Mouse (Mus musculus) liver, embryonic 15.5 days (tissue): ENCODE data around the gene Gab2. TPM values are rescaled to one million over a fixed set of nuclear protein-coding genes. Genes with fewer than 3 reads are reported as not detected.

ENCODE experiments used
- ATAC-seq: fragments of 200-750 bp; cut with Nextera tagmentation; 2 replicates; pipeline ENCODE4 v1.8.0; 2017; ENCODE audit warnings: moderate number of reproducible peaks, mild to moderate bottlenecking, moderate library complexity; ENCODE audit not compliant: insufficient read depth
- H3K27ac ChIP-seq: fragments of 300-500 bp; sonication (generic); replicated peaks from 2 replicates; pipeline ENCODE4 v1.5.1; 2015; ENCODE audit warnings: mild to moderate bottlenecking, inconsistent platforms
- H3K27me3 ChIP-seq: fragments of 300-500 bp; sonication (generic); 2 replicates; pipeline ENCODE4 v1.6.1; 2015; ENCODE audit warnings: mild to moderate bottlenecking, inconsistent platforms
- H3K36me3 ChIP-seq: fragments of 300-500 bp; sonication (generic); replicated peaks from 2 replicates; pipeline ENCODE4 v1.6.1; 2015; ENCODE audit warnings: moderate library complexity, mild to moderate bottlenecking, inconsistent platforms
- H3K4me1 ChIP-seq: fragments of 300-500 bp; sonication (generic); replicated peaks from 2 replicates; pipeline ENCODE4 v1.6.1; 2015; ENCODE audit warnings: inconsistent platforms
- H3K4me2 ChIP-seq: fragments of 300-500 bp; sonication (generic); 2 replicates; pipeline ENCODE4 v1.6.1; 2015; ENCODE audit warnings: moderate library complexity, mild to moderate bottlenecking, inconsistent platforms
- H3K4me3 ChIP-seq: fragments of 300-500 bp; sonication (generic); replicated peaks from 2 replicates; pipeline ENCODE4 v1.5.1; 2015; ENCODE audit warnings: mild to moderate bottlenecking, inconsistent platforms
- H3K9ac ChIP-seq: fragments of 300-500 bp; sonication (generic); 2 replicates; pipeline ENCODE4 v1.6.1; 2015; ENCODE audit warnings: moderate library complexity, mild to moderate bottlenecking, inconsistent platforms
- H3K9me3 ChIP-seq: fragments of 300-500 bp; sonication (generic); replicated peaks from 2 replicates; pipeline ENCODE4 v1.6.1; 2016; ENCODE audit warnings: inconsistent platforms
- WGBS: fragments of 180-500 bp; shearing (Covaris S2); methylation state at CpG from one replicate; pipeline ENCODE4 v1.1.7; 2015; ENCODE audit warnings: mixed read lengths; ENCODE audit not compliant: insufficient replicate concordance; 5-methylcytosine and 5-hydroxymethylcytosine counted together
- polyA plus RNA-seq: library from polyadenylated mRNA; unstranded; fragments of >200 nt; fragmentation: Nextera tagmentation; extraction: Ambion mirVana; gene quantifications from 2 replicates; pipeline ENCODE4 v1.2.1, GENCODE M21; 2015

The Gab2 gene
- polyA plus RNA-seq, 1 experiment from 2014 or later = 1.9 TPM

- Histone ChIP-seq H3K4me3 (no peak overlapping the region), H3K4me1 (no peaks in the 10 kb centered on the region), H3K36me3 (peaks cover 29% of the 10 kb centered on the region), H3K27me3 (no peaks in the 10 kb centered on the region), H3K4me2 (no peak overlapping the region), H3K9me3 (no peaks in the 10 kb centered on the region), H3K9ac (no peak overlapping the region), H3K27ac (no peak overlapping the region)
- no peak for ATAC-seq
- 55% methylated on average over 4 of the region's 4 CpGs for WGBS
These were observed 223.8 kb downstream of the Gab2 start for GRCm38 (mm10) chr7:97305206-97305605.

DNA sequence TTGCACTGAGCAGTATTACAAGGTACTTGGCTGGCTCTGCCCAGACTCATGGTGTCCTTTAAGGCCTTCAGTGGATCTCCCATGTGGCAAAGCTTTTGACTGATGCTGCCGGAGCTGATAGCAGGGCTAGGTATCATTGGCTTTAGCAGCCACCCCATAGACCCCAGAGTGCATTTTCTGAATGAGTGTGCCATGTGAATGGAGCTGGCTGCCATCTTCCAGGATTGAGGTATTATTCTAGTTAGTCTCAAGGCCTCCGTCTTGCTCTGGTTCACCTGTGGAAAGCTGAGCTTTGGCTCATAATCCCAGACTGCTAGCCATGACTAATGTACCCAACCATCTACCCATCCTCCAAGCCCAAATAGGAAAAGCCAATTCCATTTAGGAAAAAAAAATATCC lies 225.4 kb downstream of the Gab2 start:
- H3K36me3 ChIP-seq = peaks cover 24% of the 10 kb centered on the region
- ATAC-seq = no peak
- no peaks in the 10 kb centered on the region for H3K27me3 ChIP-seq
- no peaks in the 10 kb centered on the region for H3K4me1 ChIP-seq
- H3K4me3 ChIP-seq = no peak overlapping the region
- H3K4me2 ChIP-seq = no peak overlapping the region
- H3K9me3 ChIP-seq = no peaks in the 10 kb centered on the region
- no peak overlapping the region for H3K27ac ChIP-seq
- H3K9ac ChIP-seq = no peak overlapping the region
- WGBS = 71% methylated on average over 2 of the region's 2 CpGs

GRCm38 (mm10) chr7:97307546-97307945 lies 226.2 kb downstream of the Gab2 start:
- ATAC-seq = no peak
- no peaks in the 10 kb centered on the region for H3K27me3 ChIP-seq
- H3K9ac ChIP-seq = no peak overlapping the region
- H3K4me3 ChIP-seq = no peak overlapping the region
- no peak overlapping the region for H3K27ac ChIP-seq
- H3K4me1 ChIP-seq = no peaks in the 10 kb centered on the region
- H3K36me3 ChIP-seq = peaks cover 24% of the 10 kb centered on the region
- H3K4me2 ChIP-seq = no peak overlapping the region
- 84% methylated on average over 1 of the region's 1 CpGs for WGBS
- H3K9me3 ChIP-seq = no peaks in the 10 kb centered on the region

- Histone ChIP-seq H3K27me3 (no peaks in the 10 kb centered on the region), H3K36me3 (peaks cover 15% of the 10 kb centered on the region; the same call in 1 of the 2 replicates), H3K9ac (no peak overlapping the region), H3K9me3 (no peaks in the 10 kb centered on the region), H3K4me3 (no peak overlapping the region), H3K4me2 (no peak overlapping the region), H3K4me1 (no peaks in the 10 kb centered on the region), H3K27ac (no peak overlapping the region)
- no peak for ATAC-seq
- WGBS = 69% methylated on average over 4 of the region's 4 CpGs
These were observed 228.3 kb downstream of the Gab2 start for GRCm38 (mm10) chr7:97309461-97310340.

DNA sequence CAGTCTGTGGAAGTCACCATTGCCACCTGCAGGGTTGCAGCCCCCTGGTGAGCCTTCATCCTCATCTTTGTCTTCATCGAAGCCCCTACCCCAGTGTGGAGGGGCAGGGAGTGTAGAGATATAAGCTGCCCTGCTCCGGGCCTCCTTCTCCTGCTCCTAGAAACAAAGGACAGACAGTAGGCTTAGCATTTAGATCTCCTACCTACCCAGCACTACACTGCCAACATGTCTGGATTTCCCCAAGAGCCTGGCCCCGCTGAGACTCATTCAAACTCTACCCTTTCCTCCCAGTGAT lies 228.9 kb downstream of the Gab2 start:
- H3K9me3 ChIP-seq = no peaks in the 10 kb centered on the region
- H3K9ac ChIP-seq = no peak overlapping the region
- H3K27ac ChIP-seq = no peak overlapping the region
- H3K4me2 ChIP-seq = no peak overlapping the region
- H3K27me3 ChIP-seq = no peaks in the 10 kb centered on the region
- 74% methylated on average over 3 of the region's 3 CpGs for WGBS
- H3K4me3 ChIP-seq = no peak overlapping the region
- peaks cover 15% of the 10 kb centered on the region; the same call in 1 of the 2 replicates for H3K36me3 ChIP-seq
- H3K4me1 ChIP-seq = no peaks in the 10 kb centered on the region
- no peak for ATAC-seq

DNA sequence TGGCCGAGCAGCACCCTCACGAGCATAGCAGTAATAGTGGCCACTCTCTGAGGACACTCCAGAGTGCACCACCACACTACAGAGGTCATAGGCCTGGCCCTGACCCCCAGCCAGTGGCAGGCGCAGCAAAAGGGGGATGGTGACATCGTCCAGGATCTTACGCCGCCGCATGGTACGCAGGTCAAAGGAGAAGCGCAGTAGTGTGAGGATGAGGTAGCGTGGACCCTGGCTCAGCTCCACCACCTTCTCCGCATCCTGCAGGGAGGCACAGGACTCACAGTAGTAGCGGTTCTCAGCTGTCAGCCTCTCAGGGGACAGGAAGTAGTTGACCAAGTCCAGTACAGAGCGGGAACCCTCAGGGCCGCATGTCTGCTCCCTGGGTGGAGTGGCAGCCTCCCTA lies 230.2 kb downstream of the Gab2 start:
- WGBS = 81% methylated on average over 14 of the region's 14 CpGs
- H3K9me3 ChIP-seq = no peaks in the 10 kb centered on the region
- no peaks in the 10 kb centered on the region for H3K4me1 ChIP-seq
- H3K4me3 ChIP-seq = no peak overlapping the region
- no peak overlapping the region for H3K9ac ChIP-seq
- no peak for ATAC-seq
- H3K27me3 ChIP-seq = no peaks in the 10 kb centered on the region
- no peak overlapping the region for H3K27ac ChIP-seq
- peaks cover 15% of the 10 kb centered on the region; the same call in 1 of the 2 replicates for H3K36me3 ChIP-seq
- H3K4me2 ChIP-seq = no peak overlapping the region

GRCm38 (mm10) chr7:97312196-97312595 lies 230.8 kb downstream of the Gab2 start:
- no peaks in the 10 kb centered on the region for H3K4me1 ChIP-seq
- H3K9me3 ChIP-seq = no peaks in the 10 kb centered on the region
- ATAC-seq = no peak
- no peak overlapping the region for H3K4me2 ChIP-seq
- H3K27me3 ChIP-seq = no peaks in the 10 kb centered on the region
- no peak overlapping the region for H3K4me3 ChIP-seq
- WGBS = 85% methylated on average over 17 of the region's 17 CpGs
- H3K36me3 ChIP-seq = peaks cover 12% of the 10 kb centered on the region; the same call in 1 of the 2 replicates
- H3K27ac ChIP-seq = no peak overlapping the region
- H3K9ac ChIP-seq = no peak overlapping the region

DNA sequence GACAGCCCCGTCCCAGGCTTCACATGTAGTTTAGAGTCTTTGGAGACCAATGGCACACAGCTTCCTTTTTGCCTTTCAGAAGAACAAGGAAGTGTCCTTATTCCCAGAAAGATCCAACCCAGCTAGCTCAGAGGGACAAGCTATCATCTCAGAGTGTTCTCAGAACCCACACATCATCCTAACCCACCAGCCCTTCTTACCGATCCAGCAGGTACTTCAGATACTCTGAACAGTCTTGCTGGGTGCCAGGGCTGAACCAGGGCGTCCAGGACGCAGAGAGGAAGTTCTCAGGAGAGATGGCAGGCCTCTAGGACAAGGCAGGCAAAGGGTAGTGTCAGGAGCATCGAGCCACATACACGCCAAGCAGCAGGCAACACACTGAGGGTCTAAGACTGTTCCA lies 231.5 kb downstream of the Gab2 start:
- Histone ChIP-seq H3K4me2 (no peak overlapping the region), H3K4me3 (no peak overlapping the region), H3K4me1 (no peaks in the 10 kb centered on the region), H3K9ac (no peak overlapping the region), H3K27me3 (no peaks in the 10 kb centered on the region; the same call in 1 of the 2 replicates), H3K9me3 (no peaks in the 10 kb centered on the region), H3K27ac (no peak overlapping the region), H3K36me3 (peaks cover 8% of the 10 kb centered on the region; the same call in 1 of the 2 replicates)
- WGBS = 63% methylated on average over 6 of the region's 6 CpGs
- no peak for ATAC-seq

- Histone ChIP-seq H3K4me1 (no peaks in the 10 kb centered on the region), H3K27me3 (no peaks in the 10 kb centered on the region; the same call in 1 of the 2 replicates), H3K4me3 (no peak overlapping the region), H3K9ac (no peak overlapping the region), H3K27ac (no peak overlapping the region), H3K36me3 (peaks cover 3% of the 10 kb centered on the region; the same call in 1 of the 2 replicates), H3K9me3 (no peaks in the 10 kb centered on the region), H3K4me2 (no peak overlapping the region)
- WGBS = 66% methylated on average over 7 of the region's 7 CpGs
- no peak for ATAC-seq
These were observed 232.1 kb downstream of the Gab2 start for GRCm38 (mm10) chr7:97313364-97313995.

DNA sequence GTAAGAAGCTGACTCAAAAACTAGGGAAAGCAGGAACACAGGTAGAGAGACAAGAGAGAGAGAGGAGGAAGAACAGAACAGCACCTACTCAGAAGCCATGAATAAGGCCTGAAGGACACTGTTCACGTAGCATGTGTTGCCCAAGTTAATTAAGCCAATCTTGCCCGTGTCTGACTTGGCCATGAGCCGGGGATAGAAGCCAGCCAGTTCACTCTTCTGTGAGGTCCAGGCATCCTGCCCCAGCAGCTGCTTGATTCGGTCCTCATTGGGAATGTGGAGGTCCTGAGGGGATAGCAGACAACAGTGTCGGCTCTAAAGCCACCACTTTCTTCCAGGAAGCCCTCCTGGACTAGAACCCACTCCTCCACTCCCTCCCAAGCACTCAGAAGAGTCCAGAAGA lies 233.3 kb downstream of the Gab2 start:
- Histone ChIP-seq H3K9me3 (no peaks in the 10 kb centered on the region), H3K9ac (no peak overlapping the region), H3K4me2 (no peak overlapping the region), H3K27ac (no peak overlapping the region), H3K36me3 (no peaks in the 10 kb centered on the region), H3K4me1 (no peaks in the 10 kb centered on the region), H3K27me3 (no peaks in the 10 kb centered on the region; the same call in 1 of the 2 replicates), H3K4me3 (no peak overlapping the region)
- WGBS = 61% methylated on average over 5 of the region's 5 CpGs
- ATAC-seq = no peak

GRCm38 (mm10) chr7:97315656-97316055 lies 234.3 kb downstream of the Gab2 start:
- ATAC-seq = no peak
- Histone ChIP-seq H3K4me3 (no peak overlapping the region), H3K4me1 (no peaks in the 10 kb centered on the region), H3K36me3 (no peaks in the 10 kb centered on the region), H3K9ac (no peak overlapping the region), H3K9me3 (no peaks in the 10 kb centered on the region), H3K4me2 (no peak overlapping the region), H3K27ac (no peak overlapping the region), H3K27me3 (no peaks in the 10 kb centered on the region; the same call in 1 of the 2 replicates)
- 72% methylated on average over 6 of the region's 6 CpGs for WGBS
